Mouse (Mus musculus): ENCODE measurements at regions not wholly inside any gene's neighbourhood (a gene's known extent, or its start where the extent isn't known, plus 50 kb on each side); places are given as distances from the start of the nearest gene placed in this dataset.

DNA sequence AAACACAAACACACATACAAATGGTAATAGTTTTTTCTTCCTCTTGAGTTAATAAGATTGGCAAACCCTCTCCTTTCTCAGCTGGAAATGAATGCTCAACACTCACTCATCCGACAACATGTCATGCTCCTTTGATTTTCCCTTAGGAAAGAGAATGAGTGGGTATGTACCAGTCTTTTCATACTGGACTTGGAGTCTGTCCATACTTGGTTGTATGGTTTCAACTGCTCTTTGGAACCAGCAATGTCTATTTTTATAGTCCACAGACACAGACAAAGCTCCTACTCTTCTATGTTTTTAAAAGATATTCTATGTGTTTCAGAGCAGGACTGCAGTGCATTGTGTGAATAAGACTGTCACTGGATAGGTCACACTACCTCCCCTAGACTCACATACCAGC is 273.7 kb upstream of the Marcks start:
- TF ChIP-seq POLR2A (IDR thresholded peaks at IDR 0.05; ENCODE audit: control insufficient read depth, extremely low read depth, insufficient read depth, low read length, poor library complexity) (no peak), CTCF (IDR thresholded peaks at IDR 0.05; ENCODE audit: borderline replicate concordance, control insufficient read depth, extremely low read depth, insufficient read depth, low read length, poor library complexity) (no peak)

All from thymus, adult 2 months (tissue).